Mouse (Mus musculus): ENCODE results near the gene Lrrc25. TPM values are rescaled to one million over a fixed set of nuclear protein-coding genes. Genes with fewer than 3 reads are reported as not detected.

Lrrc25 gene
- polyA plus RNA-seq, 1 experiment from 2014 or later = 1.3 TPM

GRCm38 (mm10) chr8:70632346-70632892 is 16.5 kb downstream of the Lrrc25 start, which contains the start of gene Gdf15:
Gene Gdf15, minus strand, starts transcription at chr8:70632456.
- peak within 1 kb of the TSS; percentile 12 to 21; a peak in 2 of 4 replicates for H3K4me3 ChIP-seq (ENCODE audit: control insufficient read depth in 1 of 2, insufficient read depth in 1 of 2, low read depth in 1 of 2, low read length in 2 of 2)
- H3K36me3 ChIP-seq (ENCODE audit: control insufficient read depth, insufficient read depth, low read length) = no peaks in the 10 kb centered on the region
- 90% methylated on average over 6 of the region's 6 CpGs for WGBS
- H3K27ac ChIP-seq (replicated peaks in 1 of 2; ENCODE audit: control insufficient read depth in 1 of 2, insufficient read depth in 1 of 2, low read depth in 2 of 2, low read length in 2 of 2) = peak within 1 kb of the TSS in 1 of 2 experiments; percentile 12; a peak in 1 of 4 replicates
- H3K4me1 ChIP-seq (ENCODE audit: control insufficient read depth in 2 of 2, insufficient read depth in 2 of 2, low read length in 2 of 2) = peaks cover 36 to 48% of the 10 kb centered on the region in 2 experiments
- ATAC-seq (ENCODE audit: insufficient number of reproducible peaks, insufficient read depth, low FRiP score, low read depth) = no peak
- H3K9me3 ChIP-seq (ENCODE audit: control insufficient read depth, low read length) = no peaks in the 10 kb centered on the region
- H3K9ac ChIP-seq (ENCODE audit: low read length) = peak within 1 kb of the TSS; percentile 66
- no peaks in the 10 kb centered on the region for H3K27me3 ChIP-seq (ENCODE audit: control insufficient read depth, insufficient read depth, low read length)
- H3K4me2 ChIP-seq (ENCODE audit: low read length) = peak within 1 kb of the TSS; percentile 69

DNA sequence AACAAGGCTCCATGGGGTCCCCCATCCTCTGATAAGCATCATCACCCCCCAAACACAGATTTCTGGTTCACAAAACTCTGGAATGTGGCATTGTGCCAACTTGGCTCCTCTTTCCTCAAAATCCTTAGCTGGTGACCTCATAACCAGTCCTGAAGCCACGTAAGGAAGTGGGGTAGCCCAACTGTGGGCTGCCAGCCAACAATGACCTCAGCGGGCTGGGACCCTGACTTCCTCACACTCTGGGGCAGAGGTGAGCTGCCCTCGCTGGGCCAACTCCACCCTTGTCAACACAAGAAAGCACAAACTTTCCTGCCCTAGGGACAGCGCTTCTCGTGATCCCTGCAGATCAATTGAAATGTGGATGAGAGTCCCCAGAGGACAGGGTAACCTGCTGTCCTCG is 18.1 kb downstream of the Lrrc25 start:
- H3K9me3 ChIP-seq (ENCODE audit: control insufficient read depth, low read length) = no peaks in the 10 kb centered on the region
- no peak overlapping the region for H3K4me3 ChIP-seq (ENCODE audit: control insufficient read depth in 1 of 2, insufficient read depth in 1 of 2, low read depth in 1 of 2, low read length in 2 of 2)
- no peaks in the 10 kb centered on the region for H3K27me3 ChIP-seq (ENCODE audit: control insufficient read depth, insufficient read depth, low read length)
- ATAC-seq (ENCODE audit: insufficient number of reproducible peaks, insufficient read depth, low FRiP score, low read depth) = no peak
- 25% methylated on average over 6 of the region's 6 CpGs for WGBS
- no peak overlapping the region for H3K4me2 ChIP-seq (ENCODE audit: low read length)
- H3K4me1 ChIP-seq (ENCODE audit: control insufficient read depth in 2 of 2, insufficient read depth in 2 of 2, low read length in 2 of 2) = peaks cover 42 to 54% of the 10 kb centered on the region in 2 experiments
- H3K27ac ChIP-seq (replicated peaks in 1 of 2; ENCODE audit: control insufficient read depth in 1 of 2, insufficient read depth in 1 of 2, low read depth in 2 of 2, low read length in 2 of 2) = peak overlapping the region; percentile 61 to 69
- H3K9ac ChIP-seq (ENCODE audit: low read length) = no peak overlapping the region; the same call in 1 of the 2 replicates
- no peaks in the 10 kb centered on the region for H3K36me3 ChIP-seq (ENCODE audit: control insufficient read depth, insufficient read depth, low read length)

DNA sequence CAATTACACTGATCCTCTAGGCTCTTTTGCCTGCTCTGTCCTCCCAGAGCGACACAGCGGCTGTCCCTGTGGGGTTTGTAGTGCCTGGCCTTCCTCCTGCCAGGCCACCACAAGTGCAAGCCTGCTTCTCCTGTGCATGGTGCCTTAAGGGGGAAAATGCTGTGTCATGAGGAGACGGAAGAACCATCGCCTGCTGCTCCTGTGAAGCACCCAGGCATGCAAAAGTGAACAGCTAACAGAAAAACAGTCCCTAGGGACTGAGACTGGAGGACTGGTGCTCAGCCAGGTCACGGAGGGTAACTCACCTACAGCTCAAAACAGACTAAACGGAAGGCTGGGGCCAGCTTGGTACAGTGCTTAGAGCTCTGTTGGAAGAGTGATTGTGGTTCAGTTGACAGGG is 19.6 kb downstream of the Lrrc25 start:
- Histone ChIP-seq H3K4me3 (ENCODE audit: control insufficient read depth in 1 of 2, insufficient read depth in 1 of 2, low read depth in 1 of 2, low read length in 2 of 2) (no peak overlapping the region), H3K27me3 (ENCODE audit: control insufficient read depth, insufficient read depth, low read length) (no peaks in the 10 kb centered on the region), H3K27ac (replicated peaks in 1 of 2; ENCODE audit: control insufficient read depth in 1 of 2, insufficient read depth in 1 of 2, low read depth in 2 of 2, low read length in 2 of 2) (no peak overlapping the region), H3K9me3 (ENCODE audit: control insufficient read depth, low read length) (no peaks in the 10 kb centered on the region), H3K36me3 (ENCODE audit: control insufficient read depth, insufficient read depth, low read length) (no peaks in the 10 kb centered on the region), H3K4me1 (ENCODE audit: control insufficient read depth in 2 of 2, insufficient read depth in 2 of 2, low read length in 2 of 2) (peaks cover 38 to 48% of the 10 kb centered on the region in 2 experiments), H3K9ac (ENCODE audit: low read length) (no peak overlapping the region), H3K4me2 (ENCODE audit: low read length) (no peak overlapping the region)
- WGBS = 71% methylated on average over 6 of the region's 6 CpGs
- ATAC-seq (ENCODE audit: insufficient number of reproducible peaks, insufficient read depth, low FRiP score, low read depth) = no peak

GRCm38 (mm10) chr8:70636838-70637237 is 20.9 kb downstream of the Lrrc25 start:
- no peak overlapping the region for H3K9ac ChIP-seq (ENCODE audit: low read length)
- H3K4me2 ChIP-seq (ENCODE audit: low read length) = no peak overlapping the region
- no peak for ATAC-seq (ENCODE audit: insufficient number of reproducible peaks, insufficient read depth, low FRiP score, low read depth)
- no peaks in the 10 kb centered on the region for H3K9me3 ChIP-seq (ENCODE audit: control insufficient read depth, low read length)
- no peak overlapping the region for H3K27ac ChIP-seq (replicated peaks in 1 of 2; ENCODE audit: control insufficient read depth in 1 of 2, insufficient read depth in 1 of 2, low read depth in 2 of 2, low read length in 2 of 2)
- no peaks in the 10 kb centered on the region for H3K36me3 ChIP-seq (ENCODE audit: control insufficient read depth, insufficient read depth, low read length)
- H3K4me3 ChIP-seq (ENCODE audit: control insufficient read depth in 1 of 2, insufficient read depth in 1 of 2, low read depth in 1 of 2, low read length in 2 of 2) = no peak overlapping the region
- H3K27me3 ChIP-seq (ENCODE audit: control insufficient read depth, insufficient read depth, low read length) = no peaks in the 10 kb centered on the region
- H3K4me1 ChIP-seq (ENCODE audit: control insufficient read depth in 2 of 2, insufficient read depth in 2 of 2, low read length in 2 of 2) = peaks cover 26 to 35% of the 10 kb centered on the region in 2 experiments
- WGBS = 53% methylated on average over 8 of the region's 8 CpGs

DNA sequence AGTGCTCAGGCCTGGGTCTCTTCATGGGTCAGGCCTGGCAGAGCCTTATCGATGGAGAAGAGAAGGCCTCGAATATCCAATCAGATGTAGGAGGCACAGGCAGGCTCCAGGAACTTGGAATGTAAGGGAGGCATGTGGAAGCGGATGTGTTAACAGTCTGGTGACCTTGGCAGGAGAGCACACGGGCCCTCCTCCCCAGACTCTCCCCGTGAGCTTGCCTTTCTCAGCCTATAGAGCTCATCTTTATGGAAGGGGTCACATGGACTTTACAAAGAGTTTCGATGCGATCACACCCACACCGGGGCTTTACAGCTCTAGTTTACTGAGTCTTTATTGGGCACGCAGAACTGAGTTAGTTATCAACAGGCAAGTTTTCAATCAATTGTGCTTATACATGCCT is 22.8 kb downstream of the Lrrc25 start:
- Histone ChIP-seq H3K4me1 (ENCODE audit: control insufficient read depth in 2 of 2, insufficient read depth in 2 of 2, low read length in 2 of 2) (peaks cover 19 to 26% of the 10 kb centered on the region in 2 experiments), H3K27me3 (ENCODE audit: control insufficient read depth, insufficient read depth, low read length) (no peaks in the 10 kb centered on the region), H3K27ac (replicated peaks in 1 of 2; ENCODE audit: control insufficient read depth in 1 of 2, insufficient read depth in 1 of 2, low read depth in 2 of 2, low read length in 2 of 2) (peak overlapping the region in 1 of 2 experiments; percentile 15; a peak in 2 of 4 replicates), H3K4me2 (ENCODE audit: low read length) (no peak overlapping the region), H3K4me3 (ENCODE audit: control insufficient read depth in 1 of 2, insufficient read depth in 1 of 2, low read depth in 1 of 2, low read length in 2 of 2) (no peak overlapping the region), H3K9ac (ENCODE audit: low read length) (peak overlapping the region; percentile 21; the same call in 1 of the 2 replicates), H3K9me3 (ENCODE audit: control insufficient read depth, low read length) (no peaks in the 10 kb centered on the region), H3K36me3 (ENCODE audit: control insufficient read depth, insufficient read depth, low read length) (no peaks in the 10 kb centered on the region)
- no peak for ATAC-seq (ENCODE audit: insufficient number of reproducible peaks, insufficient read depth, low FRiP score, low read depth)
- WGBS = 43% methylated on average over 9 of the region's 9 CpGs

DNA sequence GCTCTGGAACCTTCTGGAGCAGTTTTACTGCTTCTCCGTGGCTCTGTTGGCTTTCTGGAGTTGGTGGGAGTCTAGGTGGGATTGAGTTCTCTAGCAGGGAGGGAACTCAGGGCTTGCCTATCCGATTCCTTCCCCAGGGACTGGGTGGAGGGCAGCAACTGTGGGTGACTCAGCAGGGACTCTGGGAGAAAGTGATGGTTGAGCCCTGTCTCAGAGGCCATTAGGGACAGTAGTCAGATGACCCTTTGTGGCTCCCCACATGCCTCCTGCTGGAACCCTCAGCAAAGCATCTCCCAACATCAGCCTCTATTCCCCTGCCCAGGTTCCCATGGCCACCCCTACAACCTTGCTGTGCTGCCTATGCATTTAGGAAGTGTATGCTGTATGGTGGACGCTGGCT is 27.1 kb downstream of the Lrrc25 start:
- WGBS = 64% methylated on average over 3 of the region's 3 CpGs
- Histone ChIP-seq H3K27ac (replicated peaks in 1 of 2; ENCODE audit: control insufficient read depth in 1 of 2, insufficient read depth in 1 of 2, low read depth in 2 of 2, low read length in 2 of 2) (no peak overlapping the region), H3K9ac (ENCODE audit: low read length) (no peak overlapping the region), H3K27me3 (ENCODE audit: control insufficient read depth, insufficient read depth, low read length) (no peaks in the 10 kb centered on the region), H3K9me3 (ENCODE audit: control insufficient read depth, low read length) (no peaks in the 10 kb centered on the region), H3K4me1 (ENCODE audit: control insufficient read depth in 2 of 2, insufficient read depth in 2 of 2, low read length in 2 of 2) (peaks cover 28 to 42% of the 10 kb centered on the region in 2 experiments), H3K4me3 (ENCODE audit: control insufficient read depth in 1 of 2, insufficient read depth in 1 of 2, low read depth in 1 of 2, low read length in 2 of 2) (no peak overlapping the region), H3K36me3 (ENCODE audit: control insufficient read depth, insufficient read depth, low read length) (no peaks in the 10 kb centered on the region), H3K4me2 (ENCODE audit: low read length) (no peak overlapping the region)
- no peak for ATAC-seq (ENCODE audit: insufficient number of reproducible peaks, insufficient read depth, low FRiP score, low read depth)

GRCm38 (mm10) chr8:70644065-70644464 is 28.1 kb downstream of the Lrrc25 start:
- WGBS = 85% methylated on average over 2 of the region's 2 CpGs
- Histone ChIP-seq H3K9ac (ENCODE audit: low read length) (no peak overlapping the region), H3K36me3 (ENCODE audit: control insufficient read depth, insufficient read depth, low read length) (peaks cover 8% of the 10 kb centered on the region; the same call in 1 of the 2 replicates)

More at GRCm38 (mm10) chr8:70644065-70644464, 28.1 kb downstream of the Lrrc25 start:
- ATAC-seq (ENCODE audit: insufficient number of reproducible peaks, insufficient read depth, low FRiP score, low read depth) = no peak
- Histone ChIP-seq H3K4me1 (ENCODE audit: control insufficient read depth in 2 of 2, insufficient read depth in 2 of 2, low read length in 2 of 2) (peaks cover 31 to 43% of the 10 kb centered on the region in 2 experiments), H3K9me3 (ENCODE audit: control insufficient read depth, low read length) (no peaks in the 10 kb centered on the region), H3K27ac (replicated peaks in 1 of 2; ENCODE audit: control insufficient read depth in 1 of 2, insufficient read depth in 1 of 2, low read depth in 2 of 2, low read length in 2 of 2) (no peak overlapping the region), H3K4me2 (ENCODE audit: low read length) (no peak overlapping the region), H3K4me3 (ENCODE audit: control insufficient read depth in 1 of 2, insufficient read depth in 1 of 2, low read depth in 1 of 2, low read length in 2 of 2) (no peak overlapping the region), H3K27me3 (ENCODE audit: control insufficient read depth, insufficient read depth, low read length) (no peaks in the 10 kb centered on the region)

All from heart, embryonic 14.5 days (tissue).